Mouse (Mus musculus) left cerebral cortex, adult 2 months (tissue): ENCODE results near the gene Zbtb43. TPM values are rescaled to one million over a fixed set of nuclear protein-coding genes. Genes with fewer than 3 reads are reported as not detected.
A peak's percentile ranks its signal among the peaks of the same experiment; 100 is the strongest.

Experiments used
- DNase-seq, 2 experiments: peaks; one replicate each; pipeline ENCODE4 v3.0.0; 2021 to 2022; ENCODE audit warnings: low spot score in 2 of 2, mixed read lengths in 1 of 2; ENCODE audit errors: extremely low spot score in 1 of 2
- H3K27ac ChIP-seq: fragments of 200-600 bp; 2 replicates; pipeline ENCODE4 v1.8.1; 2022
- H3K4me3 ChIP-seq: fragments of 200-600 bp; 2 replicates; pipeline ENCODE4 v1.8.1; 2022
- CTCF ChIP-seq: fragments of 200-600 bp; IDR thresholded peaks from 2 replicates; pipeline ENCODE4 v1.8.1; 2022; ENCODE audit warnings: antibody characterized with exemption, mild to moderate bottlenecking, moderate library complexity
- intact Hi-C: fragments of 180-260 bp; cut with DNase I; formaldehyde crosslinking; loops from one replicate; pipeline ENCODE4 v1.15.1; 2025
- long read RNA-seq, 2 experiments: library from polyadenylated mRNA; stranded (forward); transcript quantifications; one replicate each; pipeline ENCODE4 v2.0.0; 2021; ENCODE audit warnings: borderline mapping rate in 2 of 2
- total RNA-seq, 2 experiments: library from RNA; stranded (reverse); gene quantifications; 2 replicates each; pipeline ENCODE4 v1.2.3; 2021

Zbtb43 gene
- 10 to 100 TPM; 27.4 to 28.4 TPM for total RNA-seq
- long read RNA-seq, experiment 1, full-length matches to known transcripts: 30 of 43 reads
- long read RNA-seq, experiment 1, partial matches to known transcripts: 0 of 43 reads
- long read RNA-seq, experiment 1, other reads (novel, unspliced or antisense): 13 of 43 reads
- long read RNA-seq, experiment 2, full-length matches to known transcripts: 18 of 25 reads
- long read RNA-seq, experiment 2, partial matches to known transcripts: 1 of 25 reads
- long read RNA-seq, experiment 2, other reads (novel, unspliced or antisense): 6 of 25 reads

DNA sequence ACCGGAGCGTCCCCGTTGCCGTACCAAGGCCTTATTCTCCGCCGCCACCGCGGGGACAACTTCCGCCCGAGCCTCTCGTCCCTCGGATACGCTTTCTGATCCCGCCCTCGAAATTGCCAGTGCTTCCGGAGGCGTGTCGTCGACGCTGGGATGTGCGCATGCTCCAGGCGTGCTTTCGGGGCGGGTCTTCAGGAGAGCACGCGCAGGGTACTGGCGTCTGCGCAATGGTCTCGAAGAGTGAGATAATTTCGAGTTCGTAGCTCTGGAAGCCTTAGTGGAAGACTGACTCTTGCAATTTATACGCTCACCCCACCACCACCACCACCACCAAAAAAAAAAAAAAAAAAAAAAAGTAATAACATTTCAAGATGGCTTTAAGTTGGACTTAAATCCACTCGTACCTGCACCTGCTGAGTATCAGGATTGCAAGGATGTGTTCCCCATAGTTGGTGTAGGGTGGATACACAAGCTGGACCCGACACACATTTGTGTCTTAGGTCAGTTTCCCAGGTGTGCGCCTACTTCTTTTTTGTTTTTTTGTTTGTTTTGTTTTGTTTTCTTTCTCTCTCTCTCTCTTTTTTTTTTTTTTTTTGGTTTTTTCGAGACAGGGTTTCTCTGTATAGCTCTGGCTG lies at the start of gene Zbtb43:
Gene Zbtb43 (minus strand): TSS at position 94 of the 632 bp plus-strand sequence.
- H3K4me3 ChIP-seq: peak within 1 kb of the TSS; percentile 67
- TF ChIP-seq CTCF: no peak
- H3K27ac ChIP-seq: peak within 1 kb of the TSS; percentile 94
- DNase-seq: peak; percentile 95
- intact Hi-C loops: loop anchor here (5.0 kb wide), 1 partner anchor 96 kb away; the partner anchor contains the start of gene Ralgps1

DNA sequence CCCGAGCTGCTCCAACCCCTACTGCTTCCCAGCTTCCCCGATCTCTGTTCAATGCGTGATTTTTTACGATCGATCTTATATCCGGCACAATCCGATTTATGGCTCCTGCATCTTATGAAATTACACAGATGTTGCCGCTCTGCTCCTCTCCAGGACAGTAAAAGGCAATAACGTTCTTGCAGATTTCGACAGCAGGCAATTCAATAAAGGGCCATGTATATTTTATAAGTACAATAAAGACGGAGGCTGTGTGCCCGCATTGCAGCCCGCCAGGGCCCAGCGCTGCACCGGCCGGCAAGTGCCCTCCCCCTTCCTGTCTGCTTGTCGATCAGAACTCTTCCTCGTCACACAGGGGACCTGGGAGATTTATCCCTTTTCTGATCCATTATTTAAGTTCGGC lies 47.5 kb upstream of the Zbtb43 start:
- TF ChIP-seq CTCF: no peak
- Histone ChIP-seq H3K4me3 (no peak overlapping the region), H3K27ac (no peak overlapping the region)
- intact Hi-C loops: no loop called here
- DNase-seq: no peak

- H3K27ac ChIP-seq: no peak overlapping the region
- H3K4me3 ChIP-seq: no peak overlapping the region
- DNase-seq: no peak
- intact Hi-C loops: no loop called here
- TF ChIP-seq CTCF: no peak
Observed at GRCm38 (mm10) chr2:33515431-33515830, 47.1 kb upstream of the Zbtb43 start.

- TF ChIP-seq CTCF: no peak
- no peak for DNase-seq
- Histone ChIP-seq H3K27ac (no peak overlapping the region), H3K4me3 (no peak overlapping the region)
- intact Hi-C loops: no loop called here
Observed at GRCm38 (mm10) chr2:33510791-33511190, 42.4 kb upstream of the Zbtb43 start.

- Histone ChIP-seq H3K4me3 (no peak overlapping the region), H3K27ac (no peak overlapping the region)
- no peak for TF ChIP-seq CTCF
- intact Hi-C loops: no loop called here
- DNase-seq: no peak
Observed at GRCm38 (mm10) chr2:33502602-33503001, 34.2 kb upstream of the Zbtb43 start.

GRCm38 (mm10) chr2:33498280-33498679 lies 29.9 kb upstream of the Zbtb43 start:
- DNase-seq: no peak
- intact Hi-C loops: no loop called here
- no peak for TF ChIP-seq CTCF
- Histone ChIP-seq H3K4me3 (no peak overlapping the region), H3K27ac (no peak overlapping the region)

GRCm38 (mm10) chr2:33495654-33496053 lies 27.3 kb upstream of the Zbtb43 start:
- H3K4me3 ChIP-seq: no peak overlapping the region
- DNase-seq: no peak
- intact Hi-C loops: no loop called here
- no peak; the same call in none of the 2 replicates for TF ChIP-seq CTCF
- H3K27ac ChIP-seq: no peak overlapping the region

DNA sequence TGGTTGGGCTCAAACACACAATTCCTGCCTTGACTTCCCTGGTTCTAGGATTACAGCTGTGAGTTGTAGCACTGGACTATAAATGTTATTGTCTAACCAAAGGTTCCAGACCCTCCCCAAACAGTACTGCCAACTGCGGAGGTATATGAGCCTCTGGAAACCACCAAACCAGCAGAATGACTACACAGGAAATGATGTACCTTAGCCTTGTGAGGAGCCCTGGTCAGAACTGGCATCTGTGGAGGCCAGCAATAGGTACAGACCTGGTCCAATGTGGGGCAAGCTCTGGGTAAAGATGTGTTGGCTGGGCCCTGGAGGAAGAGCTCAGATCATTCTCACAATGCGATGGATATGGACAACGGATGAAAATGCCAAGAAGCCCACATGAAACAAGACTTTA lies 23.7 kb upstream of the Zbtb43 start:
- Histone ChIP-seq H3K4me3 (no peak overlapping the region), H3K27ac (no peak overlapping the region)
- no peak for DNase-seq
- intact Hi-C loops: no loop called here
- TF ChIP-seq CTCF: no peak

- peak in 1 of 2 experiments; percentile 46 for DNase-seq
- intact Hi-C loops: no loop called here
- Histone ChIP-seq H3K27ac (no peak overlapping the region), H3K4me3 (peak overlapping the region; percentile 28)
- peak; percentile 64 for TF ChIP-seq CTCF
Observed at GRCm38 (mm10) chr2:33489565-33489964, 21.2 kb upstream of the Zbtb43 start.

- intact Hi-C loops: loop anchor here (1.0 to 2.0 kb wide), 3 partner anchors 55 to 247 kb away; no protein-coding TSS in a partner anchor
- no peak overlapping the region for H3K27ac ChIP-seq
- no peak overlapping the region for H3K4me3 ChIP-seq
- TF ChIP-seq CTCF: no peak
- no peak for DNase-seq
Observed at GRCm38 (mm10) chr2:33487332-33487731, 19.0 kb upstream of the Zbtb43 start.

DNA sequence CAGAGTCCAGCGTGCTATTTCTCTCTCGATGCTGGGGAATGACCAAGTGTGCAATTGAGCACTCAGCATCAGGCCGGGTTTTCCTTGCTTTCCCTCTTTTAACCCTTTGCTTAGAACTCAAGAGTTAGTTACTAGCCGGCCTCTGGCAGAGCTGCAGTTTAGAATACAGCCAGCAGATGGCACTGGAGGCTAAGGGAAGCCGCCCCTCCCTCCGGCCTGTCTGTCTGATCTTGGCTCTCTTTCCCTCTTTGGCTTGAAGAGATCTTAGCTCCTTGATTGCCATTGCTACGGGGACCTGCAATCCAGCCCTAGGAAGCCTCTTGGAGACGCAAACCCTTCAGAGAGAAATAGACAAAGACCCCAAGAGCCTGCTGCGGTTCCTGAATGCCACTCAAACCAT lies 18.5 kb upstream of the Zbtb43 start:
- Histone ChIP-seq H3K27ac (no peak overlapping the region), H3K4me3 (no peak overlapping the region)
- TF ChIP-seq CTCF: peak; percentile 99
- intact Hi-C loops: loop anchor here (1.0 to 2.0 kb wide), 3 partner anchors 56 to 248 kb away; no protein-coding TSS in a partner anchor
- peak; percentile 74 to 83 for DNase-seq

GRCm38 (mm10) chr2:33477961-33478755 lies 9.8 kb upstream of the Zbtb43 start:
- no peak for DNase-seq
- no peak; the same call in 1 of the 2 replicates for TF ChIP-seq CTCF
- Histone ChIP-seq H3K4me3 (no peak overlapping the region), H3K27ac (no peak overlapping the region)
- intact Hi-C loops: no loop called here
